Mouse (Mus musculus) lung, postnatal 25 days (tissue): ENCODE measurements around the gene D930048N14Rik.
A peak's percentile ranks its signal among the peaks of the same experiment; 100 is the strongest.
"Not testable (repeated sequence)": the region's sequence is repeated elsewhere in the genome, so short reads cannot be mapped to it uniquely, and the experiment has no call there.

Experiments used
- DNase-seq: peaks from one replicate; pipeline ENCODE4 v3.0.0; 2022; ENCODE audit warnings: low spot score

Gene D930048N14Rik

DNA sequence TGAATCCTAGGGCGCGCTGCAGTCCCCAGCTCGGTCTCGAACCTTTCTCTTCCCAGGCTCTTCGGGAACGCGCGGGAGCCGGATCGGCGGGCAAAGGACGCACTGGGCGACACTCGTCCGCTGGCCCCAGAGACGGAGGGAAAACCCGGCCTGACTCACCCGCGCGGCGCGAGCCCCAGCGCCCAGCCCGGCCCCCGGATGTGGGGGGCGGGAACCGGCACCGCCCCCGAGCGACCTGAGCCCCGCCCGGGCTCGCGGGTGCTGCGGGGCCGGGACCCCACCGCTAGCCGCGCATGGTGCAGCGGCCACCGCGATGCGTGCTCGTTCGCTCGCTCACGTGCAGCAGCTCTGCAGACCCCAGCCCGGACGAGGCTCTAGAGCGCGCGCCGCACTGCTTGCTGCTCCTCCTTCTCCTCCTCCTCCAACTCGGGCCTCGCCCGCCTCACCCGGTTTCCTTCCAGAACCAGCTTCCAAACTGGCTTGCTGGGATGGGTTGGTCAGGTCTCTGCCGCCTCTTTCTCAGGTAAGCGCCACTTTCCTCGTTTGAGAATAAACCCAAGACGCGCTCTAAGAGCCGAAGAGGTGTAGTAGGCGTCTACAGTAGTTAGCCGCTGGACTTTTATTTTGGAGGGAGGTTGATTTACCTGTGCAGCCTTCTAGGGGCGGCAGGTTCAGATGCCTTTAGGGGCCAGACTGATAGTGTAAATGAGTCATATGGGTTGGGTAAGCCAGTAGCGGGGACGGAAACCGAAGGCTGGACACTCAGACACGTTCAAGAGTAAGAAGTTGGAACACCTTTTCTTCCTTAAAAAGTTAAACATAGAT is at the start of gene D930048N14Rik, which contains the start of gene N4bp3:
TSS of gene D930048N14Rik (plus strand) at position 264 of the 825 bp plus-strand sequence.
TSS of gene N4bp3 (minus strand) at position 152 of the 825 bp plus-strand sequence.
- peak; percentile 79 for DNase-seq

DNA sequence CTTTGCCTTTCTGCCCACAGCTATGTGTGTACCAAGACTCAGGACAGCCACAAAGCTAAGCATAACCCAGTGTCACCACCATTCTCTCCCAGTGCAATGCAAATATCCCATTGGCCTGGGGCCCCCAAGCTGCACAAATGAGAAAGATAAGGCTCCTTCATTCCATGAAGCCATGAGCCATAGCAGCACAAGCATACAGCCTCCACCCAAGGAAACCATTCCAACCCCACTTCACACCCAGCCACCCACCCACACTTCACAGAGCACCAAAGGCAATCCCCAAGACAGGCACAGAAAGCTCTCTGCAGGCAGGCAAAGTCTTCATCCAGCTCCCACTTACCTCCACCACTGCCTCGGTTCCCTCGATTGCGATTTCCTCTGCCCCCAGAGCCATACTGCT is 48.5 kb upstream of the D930048N14Rik start:
- no peak for DNase-seq

DNA sequence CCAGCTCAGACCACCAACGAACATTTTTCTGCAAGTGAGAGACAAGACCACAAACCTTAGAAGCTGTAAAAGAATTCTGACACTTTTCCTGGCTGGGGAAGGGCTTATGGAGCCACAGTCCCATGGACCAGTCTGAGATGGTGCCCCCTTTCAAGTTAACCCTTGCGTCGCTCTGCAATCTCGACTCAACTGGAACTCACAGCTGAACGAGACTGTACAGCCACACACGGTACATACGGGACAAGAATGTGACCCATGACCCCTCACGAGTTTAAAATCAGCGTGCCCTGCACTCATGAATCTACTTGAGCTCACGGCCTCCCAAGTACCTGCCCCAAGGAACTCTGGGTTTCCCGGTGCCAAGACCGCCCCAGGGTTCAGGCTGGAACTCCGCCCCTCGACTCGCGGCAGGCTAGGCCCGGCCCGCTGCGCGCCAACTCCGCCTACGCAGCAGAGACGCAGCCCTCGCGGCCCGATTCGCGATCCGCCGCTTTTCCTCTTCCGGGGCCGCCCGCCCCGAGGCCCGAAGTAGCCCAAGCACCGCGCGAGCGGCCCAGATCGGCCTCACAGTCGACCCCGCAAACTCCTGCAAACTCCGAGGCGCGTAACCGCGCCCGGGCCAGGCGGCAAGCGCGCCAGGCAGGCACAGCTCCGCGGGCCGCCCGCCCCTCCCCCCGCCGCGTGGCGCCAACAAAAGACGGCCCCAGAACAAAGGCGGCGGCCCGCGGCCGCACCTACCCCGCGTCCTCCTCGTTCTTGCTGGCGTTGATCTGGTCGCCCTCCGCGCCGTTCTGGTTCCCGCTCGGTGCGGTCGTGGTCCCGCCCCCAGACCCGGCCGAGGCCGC is 44.9 kb upstream of the D930048N14Rik start:
- peak; percentile 94 for DNase-seq

DNA sequence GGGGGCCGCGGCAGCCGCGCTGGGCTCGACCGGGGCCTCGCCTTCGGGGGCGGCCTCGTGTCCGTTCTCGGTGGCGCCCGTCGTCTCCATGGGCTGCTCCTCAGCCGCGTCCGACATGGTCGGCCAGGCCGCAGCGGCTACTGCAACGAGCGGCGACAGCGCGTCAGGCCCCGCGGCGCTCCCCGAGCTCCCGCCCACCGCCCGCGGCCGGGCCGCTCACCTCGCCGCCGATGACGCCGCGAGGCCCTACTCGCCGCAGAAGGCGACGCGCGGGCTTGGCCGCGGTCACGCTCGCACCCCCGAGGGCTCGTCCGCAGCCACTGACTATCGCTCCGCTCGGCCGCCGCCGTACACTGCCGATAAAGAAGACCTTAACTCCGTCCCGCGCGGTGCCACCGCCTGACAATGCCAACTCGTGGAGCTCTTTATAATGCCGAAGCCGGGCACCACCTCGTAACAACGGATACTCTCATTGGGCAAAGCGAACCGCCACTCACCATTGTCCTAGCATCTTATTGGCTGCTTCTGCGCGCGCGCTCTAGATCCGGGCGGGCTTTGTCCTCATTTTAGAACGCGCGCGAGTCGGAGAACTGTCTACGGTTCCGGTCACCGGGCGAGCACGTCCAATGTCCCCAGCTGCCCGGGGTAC is 44.2 kb upstream of the D930048N14Rik start, which contains the start of gene Hnrnpab:
TSS of gene Hnrnpab (minus strand) at position 401 of the 649 bp plus-strand sequence.
- DNase-seq: peak; percentile 98

DNA sequence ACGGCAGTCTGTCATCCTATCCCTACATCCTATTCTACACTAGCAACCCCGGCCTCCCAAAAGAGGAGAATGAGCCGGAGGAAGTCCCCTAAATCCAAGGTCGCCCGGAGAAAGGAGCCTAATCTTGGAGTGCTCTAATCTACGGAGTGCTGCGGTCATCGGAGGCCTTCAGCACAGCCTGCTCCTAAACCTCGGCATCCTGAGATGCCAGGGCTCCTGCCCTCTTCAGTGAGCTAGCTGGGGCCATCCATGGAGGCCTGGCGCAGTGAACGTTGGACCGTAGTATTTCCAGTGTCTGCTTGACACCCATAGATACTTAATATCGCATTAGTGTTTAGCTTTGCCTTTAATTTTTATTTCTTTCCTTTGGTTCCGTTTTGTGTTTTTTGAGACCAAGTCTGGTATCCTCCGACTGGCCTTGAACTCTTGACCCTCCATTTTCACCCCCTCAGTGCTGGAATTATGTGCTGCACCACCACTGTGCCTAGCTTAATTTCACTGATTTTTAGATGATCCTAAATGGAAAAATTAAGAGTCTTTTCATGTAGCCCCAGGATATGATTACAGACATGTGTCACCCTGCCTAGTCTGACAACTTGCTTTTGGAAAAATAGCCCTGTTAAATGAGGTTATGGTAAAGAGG is 43.5 kb upstream of the D930048N14Rik start:
- DNase-seq: no peak

DNA sequence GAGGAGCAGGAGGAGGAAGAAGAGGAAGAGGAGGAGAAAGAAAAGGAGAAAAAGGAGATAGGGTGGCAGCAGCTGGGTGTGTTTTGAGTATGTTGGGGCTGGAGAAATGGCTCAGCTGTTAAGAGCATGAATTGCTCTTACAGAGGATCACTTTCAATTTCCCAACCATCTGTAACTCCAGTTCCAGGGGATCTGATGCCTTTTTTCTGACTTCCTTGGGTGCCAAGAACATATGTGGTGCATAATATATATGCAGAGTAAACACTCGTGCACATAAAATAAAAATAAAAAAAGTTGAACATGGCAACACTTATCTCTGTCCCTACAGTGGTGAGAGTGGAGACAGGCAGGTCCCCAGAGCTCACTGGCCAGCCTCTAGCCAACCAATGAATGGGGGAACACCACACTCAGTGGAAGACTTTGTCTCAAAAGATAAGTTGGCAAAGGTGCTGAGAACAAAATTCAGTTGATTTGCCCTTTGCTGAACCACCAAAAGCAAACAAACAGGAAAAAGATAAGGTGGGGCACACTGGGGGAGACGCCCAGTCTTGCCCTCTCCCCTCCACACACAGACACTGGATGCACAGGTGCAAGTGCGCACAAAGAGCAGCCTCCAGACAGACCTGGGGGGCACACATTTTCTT is 41.4 kb upstream of the D930048N14Rik start:
- DNase-seq: no peak

DNA sequence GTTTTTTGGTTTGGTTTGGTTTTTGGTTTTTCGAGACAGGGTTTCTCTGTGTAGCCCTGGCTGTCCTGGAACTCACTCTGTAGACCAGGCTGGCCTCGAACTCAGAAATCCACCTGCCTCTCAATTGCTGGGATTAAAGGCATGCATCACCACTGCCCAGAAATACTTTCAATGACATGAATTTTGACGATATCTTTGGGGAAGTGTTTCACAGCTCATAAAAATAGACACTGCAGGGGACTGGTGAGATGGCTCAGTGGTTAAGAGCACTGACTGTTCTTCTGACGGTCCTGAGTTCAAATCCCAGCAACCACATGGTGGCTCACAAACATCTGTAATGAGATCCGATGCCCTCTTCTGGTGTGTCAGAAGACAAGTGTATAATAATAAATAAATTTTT is 40.8 kb upstream of the D930048N14Rik start:
- DNase-seq: not testable (repeated sequence)

DNA sequence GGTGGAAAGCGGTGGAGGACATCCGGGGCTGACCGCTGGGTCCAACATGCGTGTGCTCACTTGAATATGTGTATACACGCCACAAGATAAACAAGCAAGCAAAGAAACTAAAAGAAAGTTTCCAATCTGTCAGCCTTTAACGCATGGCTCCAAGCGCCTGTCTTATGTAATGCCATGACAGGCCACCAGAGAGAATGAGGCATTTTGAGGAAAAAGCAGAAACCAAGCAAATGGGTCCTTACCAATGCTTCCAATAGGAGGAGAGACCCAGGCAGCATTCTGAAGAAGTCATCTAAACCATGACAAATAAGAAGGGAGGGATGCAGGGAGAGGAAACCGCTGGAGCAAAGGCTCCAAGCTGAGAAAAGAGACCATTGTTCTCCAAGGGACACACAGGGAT is 36.5 kb upstream of the D930048N14Rik start:
- DNase-seq: no peak

DNA sequence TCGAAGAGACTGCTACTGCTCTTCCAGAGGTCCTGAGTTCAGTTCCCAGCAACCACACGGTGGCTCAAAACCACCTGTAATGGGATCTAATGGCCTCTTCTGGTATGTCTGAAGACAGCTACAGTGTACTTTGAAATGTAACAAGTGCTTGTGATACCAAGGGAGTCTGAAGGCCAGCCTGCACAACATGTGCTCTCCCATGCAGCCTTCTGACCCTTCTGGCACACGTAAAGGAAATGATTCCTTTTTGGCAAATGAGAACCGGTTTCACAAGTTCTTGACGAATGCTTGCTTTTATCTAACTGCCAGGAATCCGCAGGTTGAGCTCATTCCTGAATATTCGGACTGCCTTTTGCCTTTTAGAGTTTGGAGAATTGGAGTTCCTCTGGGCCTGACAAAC is 35.6 kb upstream of the D930048N14Rik start:
- peak; percentile 68 for DNase-seq

DNA sequence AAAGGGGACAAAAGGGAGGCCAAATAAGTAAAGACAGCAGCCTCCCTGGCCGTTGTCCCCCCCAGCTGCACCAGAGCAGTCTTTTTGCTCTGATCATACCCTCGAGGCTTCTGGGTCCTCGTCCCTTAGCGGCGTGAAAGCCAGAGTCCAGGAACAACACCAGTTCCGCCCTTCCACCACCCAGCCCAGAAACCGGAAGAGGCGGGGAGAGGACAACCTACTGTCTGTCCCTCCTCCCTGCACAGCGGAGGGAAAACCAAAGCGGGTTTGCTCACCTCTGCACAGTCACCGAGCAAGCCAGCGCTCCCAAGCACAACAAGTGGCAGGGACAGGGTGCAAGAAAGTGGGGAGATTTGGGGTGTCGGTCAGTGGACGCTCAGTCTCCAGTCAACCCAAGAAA is 35.2 kb upstream of the D930048N14Rik start:
- DNase-seq: peak; percentile 85

DNA sequence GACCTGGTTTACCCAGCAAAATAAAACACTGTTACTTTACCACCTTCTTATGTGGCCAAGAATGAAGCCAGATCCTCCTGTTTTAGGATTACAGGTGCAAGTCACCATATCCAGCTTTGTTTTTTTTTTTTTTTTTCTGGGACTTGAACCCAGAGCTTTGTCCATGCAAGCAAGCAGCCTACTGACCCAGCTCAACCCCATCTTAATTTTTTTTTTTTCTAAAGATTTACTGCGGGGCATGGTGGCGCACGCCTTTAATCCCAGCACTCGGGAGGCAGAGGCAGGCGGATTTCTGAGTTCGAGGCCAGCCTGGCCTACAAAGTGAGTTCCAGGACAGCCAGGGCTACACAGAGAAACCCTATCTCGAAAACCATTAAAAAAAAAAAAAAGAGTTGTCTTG is 34.6 kb upstream of the D930048N14Rik start:
- DNase-seq: not testable (repeated sequence)

DNA sequence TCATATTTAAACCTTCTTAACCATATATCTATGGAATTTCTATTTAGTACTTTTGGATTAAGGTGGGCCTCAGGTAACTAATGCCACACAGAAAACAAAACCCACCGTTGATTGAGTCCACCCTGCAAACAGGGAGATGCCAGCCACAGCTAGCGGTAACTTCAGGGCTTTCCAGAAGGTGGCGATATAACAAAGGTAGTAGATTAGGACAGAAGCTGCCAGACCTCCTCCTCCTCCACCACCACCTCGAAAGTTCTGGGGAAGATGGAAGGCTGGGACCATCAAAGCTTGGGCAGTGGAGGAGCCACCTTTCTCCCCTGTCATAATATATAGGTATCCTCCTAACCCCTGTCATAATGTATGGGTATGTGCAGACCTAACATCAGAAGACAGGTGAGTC is 33.1 kb upstream of the D930048N14Rik start:
- peak; percentile 85 for DNase-seq

DNA sequence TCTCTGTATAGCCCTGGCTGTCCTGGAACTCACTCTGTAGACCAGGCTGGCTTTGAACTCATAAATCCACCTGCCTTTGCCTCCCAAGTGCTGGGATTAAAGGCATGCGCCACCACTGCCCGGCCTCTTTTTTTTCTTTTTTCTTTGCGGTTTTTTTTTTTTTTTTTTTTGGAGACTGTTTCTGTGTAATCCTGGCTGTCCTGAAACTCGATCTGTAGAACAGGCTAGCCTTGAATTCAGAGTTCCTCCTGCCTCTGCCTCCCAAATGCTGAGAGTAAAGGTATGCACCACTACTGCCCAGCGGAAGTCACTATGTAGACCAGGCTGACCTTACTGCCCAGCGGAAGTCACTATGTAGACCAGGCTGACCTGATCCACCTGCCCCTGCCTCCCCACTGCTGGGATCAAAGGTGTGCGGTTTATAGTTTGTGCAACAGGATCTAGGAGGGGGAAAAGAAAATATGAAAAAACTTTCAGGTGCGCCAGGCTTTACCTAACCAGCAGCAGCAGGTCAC is 31.8 kb upstream of the D930048N14Rik start:
- DNase-seq: no peak

DNA sequence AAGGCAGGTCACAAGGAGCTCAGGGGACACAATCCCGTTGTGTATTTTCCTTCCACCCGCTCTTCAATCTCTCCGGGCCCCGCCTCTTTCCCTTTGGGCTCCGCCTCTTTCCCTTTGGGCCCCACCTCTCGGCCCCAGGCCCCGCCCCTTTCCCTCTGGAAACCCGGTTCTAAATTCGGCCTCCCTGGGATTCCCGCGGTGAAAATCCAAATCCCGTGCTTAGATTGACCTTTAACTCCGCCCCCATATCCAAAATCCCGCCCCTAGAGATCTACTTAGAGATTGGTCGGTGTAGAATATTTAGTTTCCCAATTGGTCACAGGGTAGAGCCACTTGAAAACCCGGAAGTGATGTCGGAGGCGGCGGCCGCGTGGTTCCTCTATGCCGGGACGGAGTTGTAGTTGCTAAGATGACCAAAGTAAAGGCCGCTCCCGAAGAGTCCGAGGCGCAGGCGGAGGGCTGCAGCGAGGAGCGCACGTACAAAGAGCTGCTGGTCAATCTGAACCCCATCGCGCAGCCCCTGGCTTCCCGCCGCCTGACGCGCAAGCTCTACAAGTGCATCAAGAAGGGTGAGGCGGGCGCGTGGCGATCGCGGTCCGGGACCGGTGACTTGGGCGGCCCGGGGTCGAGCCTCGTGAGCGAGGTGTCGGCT is 31.2 kb upstream of the D930048N14Rik start, which contains the start of gene Nhp2:
TSS of gene Nhp2 (plus strand) at position 327 of the 652 bp plus-strand sequence.
- peak; percentile 98 for DNase-seq

DNA sequence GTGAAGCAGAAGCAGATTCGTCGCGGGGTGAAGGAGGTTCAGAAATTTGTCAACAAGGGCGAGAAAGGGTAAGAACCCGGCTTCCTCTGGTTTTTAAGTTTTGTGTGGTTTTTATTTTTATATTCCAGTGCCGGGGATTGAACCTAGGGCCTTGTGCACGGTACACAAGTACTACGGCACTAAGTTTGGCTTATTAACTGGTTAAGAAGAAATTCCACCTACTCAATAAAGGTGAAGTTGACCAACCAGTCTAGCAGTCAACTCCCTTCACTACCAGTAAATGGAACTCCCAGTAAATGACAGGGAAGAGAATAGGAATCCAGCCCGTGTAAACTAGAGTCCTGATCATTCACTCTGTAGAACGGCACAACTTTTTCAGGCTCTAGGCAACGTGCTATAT is 30.7 kb upstream of the D930048N14Rik start:
- DNase-seq: no peak

DNA sequence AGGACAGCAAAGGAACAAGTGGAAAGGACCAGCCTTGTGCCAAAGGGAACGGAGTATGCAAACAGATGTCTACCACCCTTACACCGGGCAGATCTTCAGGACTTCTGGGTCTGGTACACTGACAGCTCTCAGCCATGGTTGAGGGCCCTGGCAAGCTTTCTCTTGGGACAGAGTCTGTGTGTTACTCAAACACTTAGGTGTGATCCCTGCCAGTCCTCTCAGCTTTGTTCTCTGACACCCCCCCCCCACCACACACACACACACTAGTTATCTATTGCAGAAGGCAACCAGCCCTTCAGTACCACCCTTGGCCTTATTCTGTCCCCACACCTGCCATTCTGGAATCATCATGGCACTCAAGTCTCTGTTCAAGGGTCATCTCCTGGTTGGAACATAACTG is 29.0 kb upstream of the D930048N14Rik start:
- no peak for DNase-seq

DNA sequence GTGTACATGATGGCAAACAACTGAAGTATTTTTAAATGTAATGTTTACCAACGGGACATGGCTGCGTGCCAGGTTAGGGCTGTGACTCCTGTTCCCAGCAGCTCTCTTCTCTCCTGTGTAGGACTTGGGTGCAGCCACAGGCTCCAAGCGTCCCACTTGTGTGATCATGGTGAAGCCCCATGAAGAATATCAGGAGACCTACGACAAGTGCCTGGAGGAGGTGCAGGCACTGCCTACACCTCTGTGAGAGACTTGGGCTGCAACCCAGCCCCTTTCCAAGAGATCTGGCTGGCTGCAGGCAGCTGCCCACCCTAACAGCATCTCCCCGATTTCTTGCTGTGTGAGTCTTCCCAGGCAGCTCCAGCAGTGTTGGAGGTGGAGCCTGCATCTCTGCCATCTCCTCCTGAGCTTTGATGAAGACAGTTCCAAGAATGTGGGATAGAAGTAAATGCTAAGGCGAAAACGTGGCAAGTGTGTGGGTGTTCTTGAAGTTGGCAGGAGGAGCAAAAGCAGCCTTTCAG is 27.7 kb upstream of the D930048N14Rik start:
- DNase-seq: no peak

DNA sequence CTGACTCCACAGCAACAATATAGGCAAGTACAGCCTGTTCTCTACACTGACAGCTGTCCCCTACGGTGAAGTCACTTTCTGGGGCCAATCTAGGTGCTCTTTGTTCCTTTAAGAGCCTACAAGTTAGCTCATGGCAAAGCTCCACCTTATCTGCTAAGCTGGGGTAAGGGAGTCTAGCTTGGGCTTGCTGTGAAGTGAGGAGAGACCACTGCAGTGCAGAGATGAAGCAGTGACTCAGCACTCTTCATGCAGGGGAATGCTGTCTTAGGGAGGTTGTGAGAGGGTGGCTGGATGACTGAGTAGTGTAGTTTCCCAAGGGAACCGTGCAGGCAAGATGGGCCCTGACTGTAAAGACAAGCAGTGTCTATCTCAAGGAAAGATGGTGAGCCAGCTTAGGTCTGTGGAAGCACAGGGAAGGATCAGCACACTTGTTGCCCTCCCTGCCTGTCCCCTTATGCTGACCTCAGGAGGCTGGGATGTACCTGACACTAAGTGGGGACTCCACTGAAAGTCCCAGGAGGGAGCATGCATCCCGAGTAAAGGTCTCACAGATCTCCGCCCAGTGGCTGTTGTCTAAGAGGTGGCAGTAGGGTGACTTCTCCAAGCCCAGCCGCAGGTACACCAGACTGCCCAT is 25.4 kb upstream of the D930048N14Rik start:
- no peak for DNase-seq

DNA sequence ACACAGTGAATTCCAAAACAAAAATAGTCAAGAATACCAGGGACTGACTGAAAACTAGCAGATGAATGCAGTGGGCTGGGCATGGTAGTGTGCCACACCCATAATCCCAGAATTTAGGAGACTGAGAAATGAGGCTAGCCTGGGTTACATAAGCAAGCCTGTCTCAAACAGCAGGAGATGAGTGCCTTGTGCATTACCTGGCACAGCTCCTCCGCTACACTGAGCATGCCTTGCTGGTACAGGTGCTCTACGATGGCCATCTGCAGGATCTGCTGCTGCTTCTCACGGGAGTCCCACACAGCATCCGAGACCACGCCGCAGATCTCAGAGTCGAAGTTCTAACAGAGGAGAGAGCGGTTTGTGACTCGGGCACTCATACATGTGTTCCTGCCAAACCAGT is 23.3 kb upstream of the D930048N14Rik start:
- no peak for DNase-seq

DNA sequence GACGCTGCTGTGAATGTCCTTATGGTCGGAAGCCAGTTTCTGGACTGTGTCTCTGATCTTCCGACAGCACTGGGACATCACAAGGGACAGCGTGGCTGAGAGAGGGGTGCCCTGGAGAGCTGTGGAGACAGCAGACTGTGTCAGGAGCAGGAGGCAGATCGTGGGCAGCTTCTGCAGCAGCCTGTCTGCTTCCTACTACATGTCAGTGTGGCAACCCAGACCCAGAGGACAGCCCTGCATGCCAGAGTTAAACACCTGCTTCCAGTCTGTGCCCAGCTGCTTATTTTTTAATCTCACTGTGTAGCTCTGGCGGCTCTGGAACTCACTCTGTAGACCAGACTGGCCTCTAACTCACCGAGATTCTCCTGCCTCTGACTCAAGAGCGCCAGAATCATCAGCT is 22.8 kb upstream of the D930048N14Rik start:
- DNase-seq: no peak
